Mouse (Mus musculus) gastrocnemius, postnatal 10 days (tissue): ENCODE measurements around the gene Syt5. TPM values are rescaled to one million over a fixed set of nuclear protein-coding genes. Genes with fewer than 3 reads are reported as not detected.

Source experiments
- DNase-seq: peaks from one replicate; pipeline ENCODE4 v3.0.0; 2021; ENCODE audit warnings: mixed read lengths
- total RNA-seq, 2 experiments: library from RNA; stranded (reverse); gene quantifications; 2 replicates each; pipeline ENCODE4 v1.2.3; 2021

Syt5 gene
- total RNA-seq, 2 experiments from 2014 or later = 0.16 to 0.25 TPM

DNA sequence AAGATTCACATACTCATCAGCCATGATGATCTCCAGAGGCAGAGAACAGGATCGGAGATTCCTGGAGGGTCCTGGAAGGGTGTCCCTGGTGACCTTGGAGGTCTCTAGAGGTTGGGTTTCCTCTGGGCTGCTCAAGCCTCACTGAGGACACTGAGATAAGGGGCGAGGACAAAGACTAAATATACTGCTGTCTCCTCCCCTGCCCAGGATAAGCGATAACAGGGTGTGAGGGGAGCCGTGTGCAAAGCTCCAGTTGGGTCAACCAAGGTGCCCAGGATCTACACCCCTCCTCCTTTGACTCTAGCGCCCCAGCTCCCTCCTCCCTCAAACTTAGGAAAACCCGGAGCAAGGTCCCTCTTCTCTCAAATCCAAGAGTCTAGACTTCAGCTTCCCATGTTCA lies 25.0 kb downstream of the Syt5 start:
- DNase-seq = no peak

DNA sequence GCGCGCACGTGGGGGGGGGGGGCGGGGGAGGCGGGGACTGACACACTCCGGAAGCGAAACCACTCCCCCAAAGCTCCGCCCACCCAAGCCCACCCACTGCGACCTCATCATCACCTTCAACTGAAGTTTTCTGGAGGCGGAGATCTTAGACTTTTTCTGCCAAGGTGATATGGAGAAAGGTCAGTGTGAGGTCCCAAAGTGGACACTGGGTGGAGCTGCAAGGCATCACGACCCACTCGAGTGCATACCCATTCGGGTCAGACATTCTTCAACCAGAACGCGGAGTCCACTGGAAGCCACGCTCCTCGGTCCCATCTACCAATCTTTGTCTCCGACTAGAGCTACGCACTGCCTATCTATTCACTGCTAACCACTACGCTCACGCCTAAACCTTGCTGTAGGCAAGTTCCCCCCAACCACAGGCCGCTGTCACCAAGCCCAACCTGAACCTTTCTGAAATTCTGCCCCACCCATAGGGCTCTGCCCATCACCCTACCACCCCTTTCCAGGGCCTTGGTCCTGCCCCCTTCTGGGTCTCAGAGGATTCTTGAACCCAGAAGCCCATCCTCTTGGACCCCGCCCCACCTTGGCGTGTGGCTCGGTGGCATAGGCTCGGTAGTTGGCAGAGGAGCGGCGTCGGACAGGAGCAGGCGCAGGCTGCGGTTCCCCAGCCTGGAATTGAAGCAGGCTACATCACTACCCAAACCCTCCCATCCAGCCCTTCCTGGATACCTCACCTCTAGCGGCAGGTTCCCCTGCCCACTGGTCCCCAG lies 25.9 kb downstream of the Syt5 start:
- DNase-seq = no peak

DNA sequence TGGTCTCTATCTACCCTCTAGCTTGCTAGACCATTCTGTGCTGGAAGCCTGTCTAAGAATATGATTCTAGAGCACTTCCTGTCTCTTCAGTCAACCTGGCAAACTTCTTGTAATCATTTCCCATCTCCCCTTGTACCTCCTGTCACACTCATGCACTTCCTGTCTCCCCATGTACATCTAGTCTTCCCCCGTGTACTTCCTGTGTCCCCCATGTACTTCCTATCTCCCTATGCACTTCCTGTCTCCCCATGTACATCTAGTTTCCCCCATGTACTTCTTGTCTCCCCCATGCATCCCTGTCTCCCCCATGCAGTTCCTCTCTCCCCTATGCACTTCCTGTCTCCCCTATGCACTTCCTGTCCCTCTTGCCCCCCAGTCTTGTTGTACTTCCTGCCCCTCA lies 28.9 kb downstream of the Syt5 start:
- no peak for DNase-seq

DNA sequence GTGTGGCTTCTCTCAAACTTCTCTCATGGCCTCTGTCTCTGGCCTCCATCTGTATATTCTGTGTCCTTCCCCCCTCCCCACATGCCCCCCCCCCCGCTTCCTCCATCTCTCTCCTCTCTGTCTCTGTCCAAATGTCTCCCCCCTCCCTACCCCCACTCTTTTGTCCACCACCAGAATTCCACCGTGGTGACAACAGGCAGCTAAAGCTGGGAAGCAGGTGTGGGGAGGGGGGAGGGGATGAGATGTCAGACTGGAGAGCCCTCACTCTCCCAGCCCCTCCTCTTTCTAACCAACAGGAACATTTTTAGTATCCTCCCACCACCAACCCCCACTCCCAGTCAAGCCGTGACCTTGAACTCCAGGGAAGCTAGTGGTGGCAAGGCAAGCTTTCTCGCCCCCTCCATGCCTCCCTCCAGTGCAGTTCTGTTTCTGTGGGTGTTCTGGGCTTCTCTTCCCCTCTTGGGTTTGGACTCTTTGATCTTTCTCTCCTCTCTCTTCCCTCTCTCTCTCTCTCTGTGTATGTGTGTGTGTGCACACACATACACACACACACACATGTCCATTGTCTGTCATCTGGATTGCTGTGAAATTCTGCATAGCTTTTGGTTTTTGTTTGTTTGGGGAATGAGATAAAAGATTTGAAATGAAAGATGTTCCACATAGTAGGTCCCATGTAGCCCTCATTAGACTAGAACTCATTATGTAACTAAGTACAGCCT lies 30.9 kb downstream of the Syt5 start, which contains the start of gene Tnnt1:
Gene Tnnt1 (minus strand): TSS at position 51 of the 719 bp plus-strand sequence.
- no peak for DNase-seq

DNA sequence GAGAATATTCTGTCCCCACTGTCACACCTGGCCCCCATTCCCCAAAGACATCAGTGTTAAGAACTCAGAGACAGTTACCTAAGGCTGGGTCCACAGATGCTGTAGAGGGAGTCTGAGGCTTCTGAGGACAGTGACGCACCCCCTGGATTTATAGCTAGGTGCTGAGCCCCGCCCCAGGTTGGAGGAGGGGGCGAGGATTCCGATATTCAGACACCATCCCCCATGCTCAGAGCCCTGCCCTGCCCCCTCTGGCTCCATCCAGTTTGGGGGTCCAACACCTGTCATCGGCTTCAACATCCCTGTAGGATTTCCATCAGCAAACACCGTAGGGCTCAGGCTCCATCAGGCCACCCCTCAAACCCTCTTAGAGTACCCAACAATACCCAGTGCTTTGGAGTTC lies 31.5 kb downstream of the Syt5 start:
- no peak for DNase-seq

DNA sequence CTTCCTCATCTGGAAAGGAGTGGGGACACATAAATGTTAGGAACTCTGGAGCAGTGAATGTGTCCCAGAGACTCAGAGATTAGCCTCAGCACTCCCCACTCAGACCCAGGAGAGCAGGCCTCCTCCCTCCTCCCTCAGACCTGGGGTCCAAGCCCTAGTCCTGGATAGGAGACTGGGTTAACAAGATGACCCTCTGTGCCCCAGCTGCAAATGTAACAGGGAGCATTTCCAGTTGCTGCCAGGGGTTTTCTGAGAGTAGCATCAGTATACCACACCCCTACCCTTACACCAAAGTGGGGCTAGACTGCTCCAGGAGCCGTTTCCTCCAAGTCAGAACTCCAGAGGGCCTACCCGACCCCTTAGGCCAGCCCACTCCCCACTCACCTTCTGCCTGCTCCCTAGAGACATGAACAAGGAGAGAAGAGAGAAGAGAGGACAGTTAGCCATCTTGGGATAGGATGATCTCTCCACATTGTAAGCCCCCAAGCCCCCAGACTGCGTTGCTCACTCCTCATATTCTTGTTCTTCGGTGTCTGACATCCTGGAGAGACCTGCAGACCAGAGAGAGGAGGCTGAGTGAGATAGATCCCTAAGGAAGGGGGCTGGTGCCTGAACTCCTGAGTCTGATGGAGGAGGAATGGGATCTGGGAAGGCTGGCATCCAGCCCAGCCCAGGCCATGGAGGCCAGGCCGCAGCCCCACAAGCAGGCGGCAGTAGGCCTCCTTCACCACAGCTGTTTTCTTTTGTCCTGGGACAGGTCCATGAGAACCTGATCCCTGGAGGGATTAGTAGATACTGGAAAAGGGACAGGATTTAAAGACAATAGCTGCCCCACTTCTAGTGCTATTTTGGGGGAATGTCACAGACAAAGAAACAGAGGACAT lies 33.3 kb downstream of the Syt5 start:
- peak; percentile 42 for DNase-seq

DNA sequence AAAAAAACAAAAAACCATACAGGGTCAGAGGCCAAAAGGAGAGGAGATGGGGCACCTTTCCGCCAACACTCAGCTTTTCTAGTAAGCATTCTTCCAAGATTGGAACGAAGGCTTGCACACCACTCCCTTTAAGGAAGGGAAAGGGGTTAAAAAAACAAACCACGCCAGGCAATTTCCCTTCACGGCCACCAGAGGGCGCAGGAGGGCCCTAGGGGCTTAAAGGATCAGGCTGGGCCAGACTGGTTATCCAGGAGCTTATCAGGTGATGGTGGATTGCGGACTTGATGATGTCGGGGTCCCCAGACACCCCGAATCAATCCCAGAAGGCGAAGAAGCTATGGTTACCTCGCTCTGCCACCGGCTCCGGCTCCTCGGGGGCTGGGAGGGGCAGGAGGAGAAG lies 34.1 kb downstream of the Syt5 start:
- peak; percentile 55 for DNase-seq

DNA sequence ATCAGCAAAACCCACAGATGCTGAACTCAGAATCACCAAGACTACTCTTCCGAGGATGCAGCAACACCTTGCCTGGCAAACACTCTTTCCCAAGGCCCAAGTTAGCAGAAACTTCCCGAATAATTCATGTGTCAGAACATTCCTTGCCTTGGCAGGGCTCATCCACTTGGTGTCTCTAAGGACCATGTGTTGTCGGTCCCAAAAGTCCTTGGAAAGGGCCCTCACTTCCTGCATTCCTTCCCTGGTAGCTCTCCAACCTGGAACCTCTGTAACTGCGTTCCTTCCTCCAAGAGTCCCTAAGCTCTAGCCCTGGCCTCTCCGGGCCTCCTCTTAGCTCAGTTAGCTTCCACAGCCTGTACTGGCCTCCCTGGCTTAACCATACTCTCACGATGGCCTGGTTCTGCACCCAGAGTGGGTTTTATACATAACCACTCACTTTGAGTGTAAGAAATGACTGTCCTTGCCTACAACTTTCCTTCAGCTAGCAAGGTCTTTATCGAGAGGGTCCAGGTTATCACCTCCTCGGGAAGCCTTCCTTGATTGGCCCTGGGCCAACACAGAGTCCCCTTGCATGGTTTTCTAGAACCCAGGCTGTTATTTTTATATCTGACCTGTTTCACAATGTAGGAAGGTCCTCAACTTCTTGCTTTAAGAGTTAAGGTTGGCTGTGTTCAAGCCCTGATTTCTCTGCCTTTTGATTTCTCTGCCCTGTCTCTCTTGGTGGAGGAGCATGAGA lies 35.7 kb downstream of the Syt5 start:
- no peak for DNase-seq

DNA sequence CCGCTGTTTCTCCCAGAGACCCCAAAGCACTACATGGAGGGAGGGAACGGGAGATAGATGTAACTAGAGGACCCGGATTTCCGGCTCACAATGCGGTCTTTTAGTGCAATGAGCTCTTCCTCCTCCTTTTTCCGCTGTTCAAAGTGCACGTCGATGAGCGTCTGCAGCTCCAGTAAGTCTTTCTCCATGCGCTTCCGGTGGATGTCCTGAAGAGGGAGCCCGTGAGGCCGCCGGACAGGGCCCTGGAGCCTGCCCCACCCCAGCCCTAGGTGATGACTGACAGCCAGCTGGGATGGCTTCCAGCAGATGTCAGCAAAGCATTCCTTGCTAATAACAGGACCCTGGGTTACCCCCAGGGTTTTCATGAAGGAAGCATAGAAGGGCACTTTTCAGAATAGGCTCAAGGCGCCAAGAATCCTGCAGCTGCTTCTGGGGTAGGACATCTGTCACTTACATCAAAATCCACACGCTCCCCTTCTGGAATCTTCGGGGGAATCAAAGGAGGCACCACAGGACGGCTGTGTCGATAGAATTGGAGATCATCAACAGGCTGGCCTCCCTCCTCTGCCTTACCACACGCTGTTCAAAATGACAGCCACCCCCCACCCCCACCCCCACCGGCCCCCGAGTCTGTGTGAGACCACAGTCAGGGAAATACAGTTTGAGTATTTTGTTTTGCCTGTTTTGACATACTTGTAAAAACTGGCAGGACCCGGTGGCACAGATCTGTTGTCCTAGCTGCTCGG lies 37.3 kb downstream of the Syt5 start:
- DNase-seq = peak; percentile 76

DNA sequence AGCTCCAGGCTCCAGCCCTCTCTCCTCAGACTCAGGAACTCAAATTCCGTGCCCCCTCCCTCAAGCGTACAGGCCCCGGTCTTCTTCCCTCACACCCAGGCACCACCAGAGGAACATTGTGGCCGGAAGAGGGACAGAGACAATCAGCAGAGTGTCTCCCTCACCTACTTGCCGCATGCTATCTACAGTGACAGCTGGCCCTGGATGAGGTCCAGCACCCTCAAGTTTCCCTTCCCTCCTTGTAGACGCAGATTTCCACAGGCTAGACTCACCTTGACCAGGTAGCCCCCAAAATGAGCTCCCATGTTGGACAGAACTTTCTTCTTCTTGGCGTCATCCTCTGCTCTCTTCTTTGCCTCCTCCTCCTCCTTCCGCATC lies 38.6 kb downstream of the Syt5 start:
- no peak for DNase-seq

DNA sequence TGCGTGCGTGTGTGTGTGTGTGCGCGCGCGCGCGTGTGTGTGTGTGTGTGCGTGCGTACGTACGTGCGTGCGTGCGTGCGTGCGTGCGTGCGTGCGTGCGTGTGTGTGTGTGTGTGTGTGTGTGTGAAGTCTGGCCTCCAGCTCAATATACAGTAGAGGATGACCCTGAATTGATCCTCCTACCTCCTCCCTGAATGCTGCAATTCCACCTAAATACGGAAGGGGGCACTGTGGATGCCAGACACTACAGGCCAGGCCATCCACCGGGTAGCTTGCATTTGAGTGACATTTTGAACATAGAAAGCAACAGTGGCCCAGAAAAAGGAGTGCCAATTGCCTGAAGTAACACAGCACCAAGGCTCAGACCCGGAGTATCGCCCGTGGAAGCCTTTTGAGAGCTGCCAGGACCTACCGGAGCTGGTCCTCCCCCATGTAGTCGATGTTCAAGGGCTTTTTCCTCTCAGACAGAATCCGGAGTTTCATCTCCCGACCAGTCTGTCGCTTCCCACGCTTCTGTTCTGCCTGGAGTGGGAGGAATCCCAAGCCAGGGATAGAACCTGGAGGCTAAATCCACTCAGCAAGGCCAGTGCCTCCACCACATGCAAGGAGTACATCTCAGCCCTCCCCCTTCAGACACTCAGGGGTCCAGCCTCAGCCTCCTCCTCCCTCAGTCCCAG lies 39.1 kb downstream of the Syt5 start:
- DNase-seq = no peak

DNA sequence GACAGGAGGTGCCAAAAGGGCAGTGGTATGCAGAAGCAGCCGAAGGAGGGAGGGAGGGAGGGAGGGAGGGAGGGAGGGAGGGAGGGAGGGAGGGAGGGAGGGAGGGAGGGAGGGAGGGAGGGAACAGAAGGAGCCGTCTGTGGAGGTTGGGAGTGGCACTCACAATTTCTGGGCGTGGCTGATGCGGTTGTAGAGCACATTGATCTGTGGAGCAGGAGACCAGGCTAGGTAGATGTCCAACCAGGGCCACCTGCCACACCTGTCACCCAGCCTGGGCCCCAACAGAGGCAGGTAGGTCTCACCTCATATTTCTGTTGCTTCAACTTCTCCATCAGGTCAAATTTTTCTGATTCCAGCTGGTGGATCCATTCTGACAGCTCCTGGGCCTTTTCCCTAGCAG lies 40.1 kb downstream of the Syt5 start:
- no peak for DNase-seq

DNA sequence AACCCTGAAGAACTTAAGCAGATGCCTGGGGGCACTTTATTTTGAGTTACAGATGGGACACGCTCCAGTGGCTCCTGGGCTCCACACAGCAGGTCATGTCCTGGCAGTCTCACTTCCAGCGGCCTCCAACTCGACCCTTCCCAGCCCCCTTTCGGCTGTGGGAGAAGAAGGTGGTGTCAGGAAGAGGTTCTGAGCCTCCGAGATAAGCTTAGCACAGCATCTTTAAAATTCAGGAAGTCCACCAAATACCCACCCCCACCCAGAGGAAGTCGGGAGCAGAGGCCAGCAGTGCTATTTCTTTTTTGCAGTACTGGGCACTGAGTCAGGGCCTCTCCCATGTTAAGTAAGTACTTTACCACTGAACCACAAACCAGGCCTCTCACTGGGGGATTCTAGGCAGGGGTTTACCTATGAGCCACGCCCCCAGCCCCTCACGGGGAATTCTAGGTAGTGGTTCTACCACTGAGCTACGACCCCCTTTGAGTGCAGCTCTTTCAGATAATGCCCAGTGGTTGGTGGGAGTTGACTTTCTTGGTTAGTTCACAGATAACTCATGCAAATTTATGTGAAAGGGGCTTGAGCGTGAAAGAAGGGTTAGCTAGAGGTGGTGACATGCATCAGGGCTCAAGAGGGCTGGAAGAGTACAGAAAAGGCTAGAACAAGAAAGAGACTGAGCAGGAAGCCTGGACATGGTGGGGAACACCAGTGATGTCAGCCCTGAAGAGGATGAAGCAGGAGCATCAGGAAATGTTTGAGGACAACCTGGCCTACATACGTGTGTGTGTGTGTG lies 42.5 kb downstream of the Syt5 start:
- DNase-seq = no peak

DNA sequence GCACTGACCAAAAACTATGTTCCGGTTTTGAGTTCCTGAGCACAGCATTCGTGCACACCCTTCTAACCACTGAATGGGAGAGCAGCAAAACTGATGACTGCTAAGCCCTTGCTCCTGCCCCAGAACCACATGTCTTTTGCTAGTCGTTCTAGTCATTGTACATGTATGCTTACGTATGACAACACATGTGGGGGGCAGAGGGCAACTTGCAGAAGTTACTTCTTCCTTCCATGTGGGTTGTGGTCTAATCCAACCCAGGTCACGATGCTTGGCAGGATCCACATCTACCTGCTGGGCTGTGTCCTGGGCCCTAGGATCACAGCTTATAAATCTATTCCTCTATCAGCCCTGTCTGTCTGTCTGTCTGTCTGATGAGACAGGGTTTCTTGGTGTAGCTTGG lies 43.5 kb downstream of the Syt5 start:
- DNase-seq = no peak

DNA sequence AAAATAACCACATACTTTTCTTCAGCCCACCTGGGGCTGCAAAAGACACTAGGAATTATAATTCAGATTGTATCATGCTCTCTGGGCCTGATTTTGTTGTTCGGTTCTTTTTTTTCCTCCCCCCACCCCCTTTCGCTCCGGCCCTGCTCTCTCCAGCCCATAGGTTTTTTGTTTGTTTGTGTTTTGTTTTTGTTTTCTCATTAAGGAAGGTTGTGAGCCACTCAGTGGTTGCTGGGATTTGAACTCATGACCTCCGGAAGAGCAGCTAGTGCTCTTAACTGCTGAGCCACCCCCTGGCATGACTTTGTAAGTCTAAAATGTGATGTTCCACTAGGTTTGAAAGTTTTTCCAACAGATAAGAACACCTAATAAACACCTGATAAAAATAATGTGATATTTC lies 44.2 kb downstream of the Syt5 start:
- no peak for DNase-seq

DNA sequence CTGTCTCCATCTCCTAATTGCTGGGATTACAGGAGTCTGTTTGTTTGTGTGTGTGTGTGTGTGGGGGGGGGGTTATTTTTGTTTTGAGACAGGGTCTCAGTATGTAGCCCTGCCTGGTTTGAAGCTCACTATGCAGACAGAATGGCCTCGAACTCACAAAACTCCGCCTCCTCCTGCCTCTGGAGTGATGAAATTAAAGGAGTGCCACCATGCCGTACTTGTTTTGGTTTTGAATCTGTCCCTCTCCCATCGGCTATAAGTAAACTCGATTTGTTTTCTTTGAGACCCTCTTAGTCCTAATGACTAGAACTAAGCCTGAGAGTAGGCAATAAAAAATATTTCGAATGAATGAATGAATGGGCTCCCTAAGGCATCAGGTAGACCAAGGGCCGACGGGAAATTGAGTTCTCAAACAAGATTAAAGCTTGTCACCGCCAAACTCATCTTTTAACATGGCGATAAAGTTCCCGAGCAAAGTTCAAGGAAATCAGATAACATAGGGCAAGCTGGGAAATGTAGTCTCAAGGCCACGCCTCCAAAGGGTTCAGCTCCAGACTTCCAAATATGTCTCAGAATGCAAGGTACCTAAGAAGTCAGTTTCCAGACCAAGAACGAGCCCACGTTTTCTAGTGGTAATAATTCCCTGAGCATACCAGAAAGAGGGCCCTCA lies 44.8 kb downstream of the Syt5 start:
- DNase-seq = no peak

DNA sequence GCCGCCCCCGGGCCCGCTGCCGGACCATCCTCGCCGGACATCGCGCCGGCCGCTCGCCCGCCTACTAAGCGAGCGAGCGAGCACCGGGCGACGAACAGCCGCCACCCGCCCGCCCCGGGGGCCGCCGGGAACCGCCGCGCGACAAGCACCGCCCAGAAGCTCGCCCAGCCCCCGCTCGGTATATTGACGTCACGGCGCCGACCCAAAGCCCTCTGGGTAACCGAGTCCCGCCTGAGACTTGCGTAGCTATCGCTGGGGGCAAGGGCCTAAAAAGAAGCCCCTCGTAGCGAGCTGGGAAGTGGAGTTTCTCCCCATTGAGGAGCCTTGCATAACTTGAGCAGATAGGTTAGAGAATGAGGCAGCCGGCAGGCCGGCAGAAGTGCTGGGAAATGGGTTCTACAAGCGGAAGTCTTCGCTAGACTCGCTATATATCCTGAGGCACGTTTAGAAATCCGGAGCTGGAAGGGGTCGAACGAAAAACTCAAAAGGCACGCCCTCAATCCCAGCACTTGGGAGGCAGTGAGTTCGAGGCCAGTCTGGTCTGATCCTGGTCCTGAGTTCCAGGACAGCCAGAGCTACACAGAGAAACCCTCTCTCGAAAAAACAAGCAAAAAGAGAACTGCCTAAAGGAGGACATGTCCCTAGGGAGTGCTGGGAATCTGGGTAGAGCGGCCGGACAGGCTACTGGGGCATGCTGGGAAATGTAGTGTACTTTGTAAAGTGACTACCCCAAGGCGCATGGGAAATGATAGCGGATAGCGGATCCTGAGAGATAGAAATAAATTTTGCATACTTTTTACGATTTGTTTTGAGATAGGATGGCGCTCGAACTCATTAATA lies 45.6 kb downstream of the Syt5 start, which contains the start of gene Ppp1r12c:
Gene Ppp1r12c (minus strand): TSS at position 123 of the 840 bp plus-strand sequence.
- DNase-seq = peak; percentile 96

DNA sequence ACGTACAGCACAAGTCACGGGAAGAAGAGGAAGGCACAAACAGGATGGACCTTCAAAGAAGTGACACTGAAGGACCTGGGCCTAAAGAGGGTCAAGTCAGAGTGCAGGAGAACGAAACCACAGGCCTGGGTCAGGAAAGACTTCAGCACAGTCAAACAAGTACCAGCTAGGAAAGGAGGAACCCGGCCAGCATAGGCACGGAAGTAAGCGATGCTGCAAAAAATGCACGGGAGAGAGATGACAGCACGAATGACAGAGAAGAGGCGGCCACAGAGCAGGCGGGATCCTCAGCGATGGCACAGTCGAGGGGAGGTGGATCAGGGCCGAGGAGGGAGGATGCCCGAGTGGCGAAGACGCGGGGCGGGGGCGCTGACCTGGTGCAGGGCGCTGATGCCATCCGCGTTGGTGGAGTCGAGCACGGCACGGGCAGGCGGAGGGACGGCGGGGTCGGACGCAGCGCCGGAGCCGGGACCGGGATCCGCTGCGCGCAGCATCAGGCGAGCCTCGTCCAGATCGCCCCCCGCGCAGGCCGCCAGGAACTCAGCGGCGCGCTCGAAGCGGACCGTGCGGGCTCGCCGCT lies 46.4 kb downstream of the Syt5 start:
- peak; percentile 57 for DNase-seq
